Mouse (Mus musculus) intestine, postnatal 0 days (tissue): ENCODE data around the gene Adra2b. TPM values are rescaled to one million over a fixed set of nuclear protein-coding genes. Genes with fewer than 3 reads are reported as not detected.

ENCODE experiments used
- ATAC-seq: fragments of 200-750 bp; cut with Nextera tagmentation; 2 replicates; pipeline ENCODE4 v1.8.0; 2017; ENCODE audit warnings: mild to moderate bottlenecking, moderate TSS enrichment, moderate library complexity
- H3K27ac ChIP-seq: fragments of 300-500 bp; sonication (generic); 2 replicates; pipeline ENCODE4 v1.5.1; 2014; ENCODE audit warnings: mild to moderate bottlenecking, low read depth, low read length, moderate library complexity
- H3K27me3 ChIP-seq: fragments of 300-500 bp; sonication (generic); replicated peaks from 2 replicates; pipeline ENCODE4 v1.6.1; 2014; ENCODE audit warnings: low read length, mixed read lengths; ENCODE audit not compliant: control insufficient read depth, insufficient read depth
- H3K36me3 ChIP-seq: fragments of 300-500 bp; sonication (generic); 2 replicates; pipeline ENCODE4 v1.6.1; 2014; ENCODE audit warnings: mild to moderate bottlenecking, moderate library complexity; ENCODE audit not compliant: control insufficient read depth, insufficient read depth
- H3K4me1 ChIP-seq: fragments of 300-500 bp; sonication (generic); replicated peaks from 2 replicates; pipeline ENCODE4 v1.6.1; 2014; ENCODE audit warnings: antibody characterized with exemption, low read length, mixed read lengths; ENCODE audit not compliant: control insufficient read depth, insufficient read depth
- H3K4me2 ChIP-seq: fragments of 300-500 bp; sonication (generic); replicated peaks from 2 replicates; pipeline ENCODE4 v1.6.1; 2014; ENCODE audit warnings: low read depth, mild to moderate bottlenecking, moderate library complexity
- H3K4me3 ChIP-seq: fragments of 300-500 bp; sonication (generic); 2 replicates; pipeline ENCODE4 v1.5.1; 2014; ENCODE audit warnings: low read depth, low read length
- H3K9ac ChIP-seq: fragments of 300-500 bp; sonication (generic); 2 replicates; pipeline ENCODE4 v1.6.1; 2014; ENCODE audit warnings: mild to moderate bottlenecking, low read depth, low read length
- H3K9me3 ChIP-seq: fragments of 300-500 bp; sonication (generic); 2 replicates; pipeline ENCODE4 v1.6.1; 2016; ENCODE audit warnings: mixed run types; ENCODE audit not compliant: control insufficient read depth
- CTCF ChIP-seq: sonication (generic); IDR thresholded peaks from 2 replicates; pipeline ENCODE4 v1.5.1; 2016; ENCODE audit warnings: low read depth, mild to moderate bottlenecking, control low read depth, antibody characterized with exemption, moderate library complexity
- WGBS: fragments of 180-500 bp; shearing (Covaris S2); extraction: QIAGEN DNeasy Blood & Tissue Kit; methylation state at CpG from one replicate; pipeline ENCODE4 v1.1.7; 2014; 5-methylcytosine and 5-hydroxymethylcytosine counted together
- polyA plus RNA-seq: library from polyadenylated mRNA; unstranded; fragments of >200 nt; fragmentation: Nextera tagmentation; extraction: Ambion mirVana; gene quantifications from 2 replicates; pipeline ENCODE4 v1.2.1, GENCODE M21; 2015

Gene Adra2b
- polyA plus RNA-seq, 1 experiment from 2014 or later = 1.4 TPM

GRCm38 (mm10) chr2:127319071-127319470 lies 43.9 kb upstream of the Adra2b start:
- no peak for ATAC-seq
- no peak overlapping the region for H3K4me2 ChIP-seq
- WGBS = 61% methylated on average over 4 of the region's 4 CpGs
- H3K27ac ChIP-seq = no peak overlapping the region
- TF ChIP-seq CTCF = no peak
- no peak overlapping the region for H3K9ac ChIP-seq
- no peaks in the 10 kb centered on the region for H3K4me1 ChIP-seq
- no peaks in the 10 kb centered on the region for H3K27me3 ChIP-seq
- H3K36me3 ChIP-seq = no peaks in the 10 kb centered on the region
- no peak overlapping the region for H3K4me3 ChIP-seq
- H3K9me3 ChIP-seq = no peaks in the 10 kb centered on the region

DNA sequence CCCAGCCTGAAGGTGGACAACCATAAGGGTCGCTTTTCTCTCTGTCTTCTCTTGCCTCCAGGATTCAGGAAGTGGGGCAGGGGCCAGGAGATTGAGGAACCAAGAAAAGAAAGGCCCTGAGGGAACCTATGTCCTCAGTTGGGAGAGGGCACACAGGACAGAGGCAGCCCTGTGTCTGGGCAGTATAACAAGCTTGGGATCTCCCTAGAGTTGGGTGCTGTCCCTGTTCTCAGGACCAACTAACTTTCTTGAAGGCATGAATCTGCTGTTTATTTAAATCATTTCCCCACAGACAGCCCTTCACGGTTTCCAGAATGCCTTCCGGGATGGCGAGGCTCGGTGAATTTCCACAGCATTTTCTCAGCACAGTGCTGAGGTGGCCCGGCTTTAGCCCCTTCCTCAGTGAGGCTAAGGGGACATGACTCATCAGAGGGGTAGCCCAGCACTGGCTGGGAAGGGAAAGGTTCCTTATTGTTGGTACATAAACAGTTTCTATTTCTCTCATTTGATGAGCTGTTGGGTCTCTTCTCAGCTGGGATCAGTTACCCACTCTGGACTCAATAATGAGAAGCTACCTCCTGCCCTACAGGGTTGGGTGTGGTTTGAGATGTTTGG lies 40.2 kb upstream of the Adra2b start:
- Histone ChIP-seq H3K9me3 (no peaks in the 10 kb centered on the region), H3K4me2 (no peak overlapping the region), H3K27ac (no peak overlapping the region), H3K9ac (no peak overlapping the region), H3K36me3 (no peaks in the 10 kb centered on the region), H3K4me3 (no peak overlapping the region), H3K27me3 (no peaks in the 10 kb centered on the region), H3K4me1 (no peaks in the 10 kb centered on the region)
- TF ChIP-seq CTCF = no peak
- WGBS = 80% methylated on average over 6 of the region's 6 CpGs
- no peak for ATAC-seq

GRCm38 (mm10) chr2:127323667-127324066 lies 39.3 kb upstream of the Adra2b start:
- WGBS = 85% methylated on average over 1 of the region's 1 CpGs
- ATAC-seq = no peak
- H3K36me3 ChIP-seq = no peaks in the 10 kb centered on the region
- no peak overlapping the region for H3K9ac ChIP-seq
- H3K4me1 ChIP-seq = no peaks in the 10 kb centered on the region
- no peak overlapping the region for H3K4me2 ChIP-seq
- no peak for TF ChIP-seq CTCF
- H3K4me3 ChIP-seq = no peak overlapping the region
- no peaks in the 10 kb centered on the region for H3K27me3 ChIP-seq
- H3K9me3 ChIP-seq = no peaks in the 10 kb centered on the region
- no peak overlapping the region for H3K27ac ChIP-seq

GRCm38 (mm10) chr2:127324456-127324855 lies 38.6 kb upstream of the Adra2b start:
- 56% methylated on average over 7 of the region's 7 CpGs for WGBS
- Histone ChIP-seq H3K9ac (no peak overlapping the region), H3K27ac (no peak overlapping the region), H3K4me2 (no peak overlapping the region), H3K9me3 (no peaks in the 10 kb centered on the region), H3K36me3 (no peaks in the 10 kb centered on the region), H3K4me1 (no peaks in the 10 kb centered on the region), H3K4me3 (no peak overlapping the region), H3K27me3 (no peaks in the 10 kb centered on the region)
- ATAC-seq = no peak
- no peak for TF ChIP-seq CTCF

DNA sequence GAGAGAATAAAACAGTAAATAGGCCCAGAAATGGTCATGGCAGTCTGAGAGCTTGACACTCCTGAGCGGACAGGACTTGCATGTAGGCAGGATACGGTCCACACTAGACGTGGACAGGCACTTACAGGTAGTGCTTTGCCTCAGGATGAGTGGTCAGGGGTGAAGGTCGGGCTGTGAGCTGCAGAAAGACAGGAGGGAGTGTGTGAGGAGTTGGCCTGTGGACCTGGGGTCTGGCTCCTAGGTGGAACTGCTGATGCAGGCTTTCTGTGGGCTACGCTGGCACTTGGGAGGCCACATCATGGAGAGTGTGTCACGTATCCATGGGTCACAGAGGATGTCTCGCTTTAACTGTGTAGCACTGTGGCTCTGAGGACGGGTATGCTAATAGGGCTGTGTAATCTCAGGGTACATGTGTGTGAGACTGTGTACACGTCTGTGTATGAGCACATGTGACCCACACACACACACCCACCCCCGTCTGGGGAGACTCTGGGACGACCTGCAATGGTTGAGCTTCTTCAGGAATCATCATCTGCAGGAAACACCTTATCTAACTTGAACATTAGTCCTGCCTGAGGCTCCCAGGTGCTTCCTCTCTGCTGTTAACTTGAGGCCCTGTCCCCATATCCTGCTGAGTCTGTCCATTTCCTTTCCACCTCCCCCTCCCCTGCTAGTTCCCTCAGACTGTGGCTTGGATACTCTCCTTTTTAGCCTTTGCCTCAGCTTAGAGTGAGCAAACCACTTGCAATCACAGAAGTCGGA lies 34.7 kb upstream of the Adra2b start:
- 58% methylated on average over 12 of the region's 12 CpGs for WGBS
- no peaks in the 10 kb centered on the region for H3K4me1 ChIP-seq
- no peaks in the 10 kb centered on the region for H3K9me3 ChIP-seq
- no peaks in the 10 kb centered on the region for H3K36me3 ChIP-seq
- no peak for TF ChIP-seq CTCF
- H3K4me3 ChIP-seq = no peak overlapping the region
- H3K27me3 ChIP-seq = no peaks in the 10 kb centered on the region
- no peak overlapping the region for H3K27ac ChIP-seq
- ATAC-seq = no peak
- no peak overlapping the region for H3K4me2 ChIP-seq
- H3K9ac ChIP-seq = no peak overlapping the region

GRCm38 (mm10) chr2:127332807-127333570 lies 30.0 kb upstream of the Adra2b start:
- H3K36me3 ChIP-seq = no peaks in the 10 kb centered on the region
- ATAC-seq = no peak
- H3K27me3 ChIP-seq = peaks cover 16% of the 10 kb centered on the region
- WGBS = 80% methylated on average over 14 of the region's 14 CpGs
- no peak for TF ChIP-seq CTCF
- H3K4me3 ChIP-seq = no peak overlapping the region
- H3K27ac ChIP-seq = no peak overlapping the region
- H3K4me1 ChIP-seq = no peaks in the 10 kb centered on the region; the same call in 1 of the 2 replicates
- H3K9me3 ChIP-seq = no peaks in the 10 kb centered on the region
- H3K9ac ChIP-seq = no peak overlapping the region
- no peak overlapping the region for H3K4me2 ChIP-seq
